ENCODE assay signal across 18 mouse cellular contexts in genomic region chr17:79661848-79662247, GRCm38 (mm10). TPM values are rescaled to one million over a fixed set of nuclear protein-coding genes. Genes with fewer than 3 reads are reported as not detected.
DNase-seq lines count a peak whose midpoint lies in the region; ATAC-seq and TF ChIP-seq lines count a peak whose summit lies in the region.
"Had no signal": no experiment of that assay in that cellular context is flagged by ENCODE, and none has a peak within 500 bp of the region (broad histone marks: within the 10 kb centered on the region; RNA-seq: fewer than 3 reads in every experiment).

No protein-coding gene starts in this region.

- no peak for DNase-seq in lung, postnatal 14 days
- peak; percentile 32 for DNase-seq in MEL (ENCODE audit: low read depth, low spot score)
- no peak for DNase-seq in cerebellum, adult 9-11 months

- no peaks in the 10 kb centered on the region for H3K79me2 ChIP-seq in MEL (ENCODE audit: control insufficient read depth, insufficient read depth, low read length, poor library complexity)

- no peak for TF ChIP-seq CTCF in MEL (IDR thresholded peaks at IDR 0.05 in 2 of 3, conservative IDR thresholded peaks at IDR 0.05 in 1 of 3; ENCODE audit: control insufficient read depth in 1 of 3, insufficient read depth in 1 of 3, low read depth in 2 of 3, low read length in 3 of 3, poor library complexity in 1 of 3, severe bottlenecking in 1 of 3)

- peaks cover 14% of the 10 kb centered on the region; the same call in 1 of the 2 replicates for H3K4me1 ChIP-seq in lung, embryonic 15.5 days
- no peaks in the 10 kb centered on the region for H3K4me1 ChIP-seq in MEL (ENCODE audit: control insufficient read depth in 1 of 2, insufficient read depth in 2 of 2, low read length in 2 of 2)
- H3K4me1 ChIP-seq in forebrain, embryonic 13.5 days: no peaks in the 10 kb centered on the region
- H3K4me1 ChIP-seq: forebrain, embryonic 15.5 days; heart, embryonic 12.5 days; limb, embryonic 12.5 days; megakaryocyte, embryonic 14.5 days; neural tube, embryonic 15.5 days had no signal

- H3K4me3 ChIP-seq in lung, embryonic 15.5 days: no peak overlapping the region
- H3K4me3 ChIP-seq in MEL (ENCODE audit: control insufficient read depth in 1 of 2, insufficient read depth in 1 of 2, low read depth in 2 of 2, low read length in 2 of 2): peak overlapping the region in 1 of 2 experiments; percentile 5; a peak in 2 of 4 replicates
- no peak overlapping the region for H3K4me3 ChIP-seq in forebrain, embryonic 13.5 days
- H3K4me3 ChIP-seq: embryonic facial prominence, embryonic 12.5 days; forebrain, embryonic 15.5 days; heart, embryonic 12.5 days; limb, embryonic 12.5 days; megakaryocyte, embryonic 14.5 days; neural tube, embryonic 15.5 days had no signal

- WGBS in lung, embryonic 15.5 days: 60% methylated on average over 9 of the region's 9 CpGs
- 85% methylated on average over 9 of the region's 9 CpGs for WGBS in forebrain, embryonic 13.5 days

- TF ChIP-seq POLR2A in MEL (IDR thresholded peaks at IDR 0.05; ENCODE audit: control insufficient read depth in 1 of 2, insufficient read depth in 1 of 2, low read depth in 1 of 2, low read length in 2 of 2, poor library complexity in 1 of 2): no peak

- no peak for ATAC-seq in lung, embryonic 15.5 days (ENCODE audit: borderline replicate concordance, extremely low read depth, low FRiP score, low TSS enrichment)
- peak; percentile 42; the same call in 1 of the 2 replicates for ATAC-seq in common myeloid progenitor, adult 5-6 weeks (replicated peaks; ENCODE audit: low read depth, poor library complexity, severe bottlenecking)
- peak; percentile 75 for ATAC-seq in megakaryocyte progenitor cell, adult 5-6 weeks (replicated peaks; ENCODE audit: poor library complexity)
- ATAC-seq in forebrain, embryonic 13.5 days: no peak
- ATAC-seq: forebrain, embryonic 15.5 days; intestine, postnatal 0 days had no signal

- 0 out of 2 replicates have a peak overlapping the region, but pooled peaks have one; percentile 2 for H3K27ac ChIP-seq in lung, embryonic 15.5 days
- H3K27ac ChIP-seq in MEL (ENCODE audit: control insufficient read depth, low read depth, low read length): no peak overlapping the region
- H3K27ac ChIP-seq in forebrain, embryonic 13.5 days: no peak overlapping the region
- H3K27ac ChIP-seq: embryonic facial prominence, embryonic 12.5 days; forebrain, embryonic 15.5 days; hindbrain, embryonic 14.5 days; limb, embryonic 12.5 days; neural tube, embryonic 15.5 days had no signal

- H3K9ac ChIP-seq in lung, embryonic 15.5 days: no peak overlapping the region
- H3K9ac ChIP-seq in MEL (ENCODE audit: control insufficient read depth, low read depth, low read length, poor library complexity, severe bottlenecking): no peak overlapping the region
- H3K9ac ChIP-seq in forebrain, embryonic 13.5 days: no peak overlapping the region
- H3K9ac ChIP-seq: embryonic facial prominence, embryonic 12.5 days; forebrain, embryonic 15.5 days; heart, embryonic 12.5 days; hindbrain, embryonic 14.5 days; limb, embryonic 12.5 days; neural tube, embryonic 15.5 days had no signal

- no peaks in the 10 kb centered on the region for H3K9me3 ChIP-seq in lung, embryonic 15.5 days
- no peaks in the 10 kb centered on the region for H3K9me3 ChIP-seq in MEL (replicated peaks; ENCODE audit: insufficient read depth, low read length)
- H3K9me3 ChIP-seq in forebrain, embryonic 13.5 days (replicated peaks): no peaks in the 10 kb centered on the region
- H3K9me3 ChIP-seq: embryonic facial prominence, embryonic 12.5 days; forebrain, embryonic 15.5 days; G1E; heart, embryonic 12.5 days; limb, embryonic 12.5 days; megakaryocyte, embryonic 14.5 days; neural tube, embryonic 15.5 days had no signal

- no peak for TF ChIP-seq RAD21 in MEL (IDR thresholded peaks at IDR 0.05; ENCODE audit: low read depth, low read length)

- H3K4me2 ChIP-seq in lung, embryonic 15.5 days: peak overlapping the region; percentile 20; the same call in 1 of the 2 replicates
- H3K4me2 ChIP-seq in forebrain, embryonic 13.5 days: no peak overlapping the region
- H3K4me2 ChIP-seq: embryonic facial prominence, embryonic 12.5 days; forebrain, embryonic 15.5 days; heart, embryonic 12.5 days; hindbrain, embryonic 14.5 days; limb, embryonic 12.5 days; liver, embryonic 11.5 days; neural tube, embryonic 15.5 days had no signal

- TF ChIP-seq EP300 in MEL (IDR thresholded peaks at IDR 0.05; ENCODE audit: low read depth in 1 of 2, low read length in 2 of 2): no peak

- H3K27me3 ChIP-seq in lung, embryonic 15.5 days: no peaks in the 10 kb centered on the region
- peaks cover 2 to 5% of the 10 kb centered on the region in 2 experiments; a peak in 3 of 4 replicates for H3K27me3 ChIP-seq in MEL (ENCODE audit: control insufficient read depth in 1 of 2, insufficient read depth in 2 of 2, low read length in 2 of 2)
- no peaks in the 10 kb centered on the region for H3K27me3 ChIP-seq in forebrain, embryonic 13.5 days
- H3K27me3 ChIP-seq: embryonic facial prominence, embryonic 12.5 days; forebrain, embryonic 15.5 days; heart, embryonic 12.5 days; limb, embryonic 12.5 days; neural tube, embryonic 15.5 days had no signal

- no peaks in the 10 kb centered on the region for H3K36me3 ChIP-seq in lung, embryonic 15.5 days
- H3K36me3 ChIP-seq in MEL (ENCODE audit: control insufficient read depth in 1 of 2, insufficient read depth in 2 of 2, low read length in 2 of 2): no peaks in the 10 kb centered on the region
- no peaks in the 10 kb centered on the region for H3K36me3 ChIP-seq in forebrain, embryonic 13.5 days (ENCODE audit: poor library complexity, severe bottlenecking)
- H3K36me3 ChIP-seq: embryonic facial prominence, embryonic 12.5 days; forebrain, embryonic 15.5 days; G1E; heart, embryonic 12.5 days; limb, embryonic 12.5 days; neural tube, embryonic 15.5 days had no signal

TF ChIP-seq in MEL, 35 proteins besides CTCF, POLR2A, EP300 and RAD21:
- TF ChIP-seq KAT2A (conservative IDR thresholded peaks at IDR 0.05; ENCODE audit: low read depth, low read length) (no peak), GABPA (IDR thresholded peaks at IDR 0.05; ENCODE audit: low read depth, low read length) (no peak), CHD1 (IDR thresholded peaks at IDR 0.05; ENCODE audit: low read depth, low read length) (no peak), MYB (IDR thresholded peaks at IDR 0.05; ENCODE audit: low read depth, low read length) (no peak), ZC3H11A (IDR thresholded peaks at IDR 0.05; ENCODE audit: low read depth, low read length) (no peak), NELFE (IDR thresholded peaks at IDR 0.05; ENCODE audit: low read depth, low read length) (no peak), TAL1 (IDR thresholded peaks at IDR 0.05; ENCODE audit: low read length) (no peak), MAZ (IDR thresholded peaks at IDR 0.05; ENCODE audit: low read depth, low read length) (no peak), SMC3 (IDR thresholded peaks at IDR 0.05; ENCODE audit: low read depth, low read length) (no peak), MEF2A (IDR thresholded peaks at IDR 0.05; ENCODE audit: extremely low read depth, insufficient replicate concordance, low read depth, low read length, poor library complexity, severe bottlenecking) (no peak), MXI1 (IDR thresholded peaks at IDR 0.05; ENCODE audit: low read depth, low read length) (no peak), ETS1 (IDR thresholded peaks at IDR 0.05; ENCODE audit: low read depth, low read length) (no peak), ZKSCAN1 (IDR thresholded peaks at IDR 0.05; ENCODE audit: low read depth, low read length) (no peak), MYC (IDR thresholded peaks at IDR 0.05; ENCODE audit: low read depth, low read length) (no peak), NRF1 (IDR thresholded peaks at IDR 0.05; ENCODE audit: insufficient read depth, low read depth, low read length, poor library complexity, severe bottlenecking) (no peak), POLR2AphosphoS5 (IDR thresholded peaks at IDR 0.05; ENCODE audit: borderline replicate concordance, low read depth, low read length) (no peak), CHD2 (IDR thresholded peaks at IDR 0.05; ENCODE audit: low read length) (no peak), TBP (IDR thresholded peaks at IDR 0.05; ENCODE audit: low read depth, low read length) (no peak)

RNA-seq across cellular contexts. Expression of gene Rmdn2, which starts 50.2 kb away (rescaled TPM):
- 18.9 and 20.5 TPM in 2 replicates for polyA plus RNA-seq in lung, embryonic 15.5 days (2015; fragmentation: Nextera tagmentation; extraction: Ambion mirVana)
- total RNA-seq in MEL (2012; rRNA removed): not detected in 2 replicates
- polyA plus RNA-seq in MEL (2012; ENCODE audit: insufficient read depth in 1 of 2, insufficient read length in 2 of 2, low read depth in 1 of 2, low replicate concordance in 2 of 2, missing spikeins in 1 of 2): not detected
- total RNA-seq in common myeloid progenitor, adult 5-6 weeks (2017): 5.2 and 5.8 TPM in 2 replicates
- total RNA-seq in megakaryocyte progenitor cell, adult 5-6 weeks (2015): 3.8 and 8.5 TPM in 2 replicates
- 2.2 and 10.7 TPM in 2 replicates for total RNA-seq in megakaryocyte progenitor cell, adult 5-6 weeks (2017)
- 4.4 and 6.0 TPM in 2 replicates for polyA plus RNA-seq in forebrain, embryonic 13.5 days (2015; fragmentation: Nextera tagmentation; extraction: Ambion mirVana)

RNA-seq across cellular contexts. Expression of gene Cyp1b1, which starts 53.0 kb away (rescaled TPM):
- 3.5 and 4.3 TPM in 2 replicates for polyA plus RNA-seq in lung, embryonic 15.5 days (2015; fragmentation: Nextera tagmentation; extraction: Ambion mirVana)
- total RNA-seq in MEL (2012; rRNA removed): not detected in 2 replicates
- not detected for polyA plus RNA-seq in MEL (2012; ENCODE audit: insufficient read depth in 1 of 2, insufficient read length in 2 of 2, low read depth in 1 of 2, low replicate concordance in 2 of 2, missing spikeins in 1 of 2)
- 0.14 TPM in 1 of 2 replicates, not detected in the other for total RNA-seq in common myeloid progenitor, adult 5-6 weeks (2017)
- 0.10 TPM in 1 of 2 replicates, not detected in the other for total RNA-seq in megakaryocyte progenitor cell, adult 5-6 weeks (2015)
- total RNA-seq in megakaryocyte progenitor cell, adult 5-6 weeks (2017): 0.07 TPM in 1 of 2 replicates, not detected in the other
- 3.4 and 3.9 TPM in 2 replicates for polyA plus RNA-seq in forebrain, embryonic 13.5 days (2015; fragmentation: Nextera tagmentation; extraction: Ambion mirVana)
- total RNA-seq: hematopoietic stem cell, adult 5-6 weeks had no signal
- polyA plus RNA-seq: G1E had no signal

Comparison
In these comparisons a context has a peak if more than half of its experiments do, and no peak if none do; other contexts are left out.
1. ATAC-seq: peak in common myeloid progenitor, adult 5-6 weeks (single experiment) and megakaryocyte progenitor cell, adult 5-6 weeks (single experiment); none in lung, embryonic 15.5 days (single experiment) and forebrain, embryonic 13.5 days (single experiment).